Mouse (Mus musculus): ENCODE data around the gene Dnajb12.

DNA sequence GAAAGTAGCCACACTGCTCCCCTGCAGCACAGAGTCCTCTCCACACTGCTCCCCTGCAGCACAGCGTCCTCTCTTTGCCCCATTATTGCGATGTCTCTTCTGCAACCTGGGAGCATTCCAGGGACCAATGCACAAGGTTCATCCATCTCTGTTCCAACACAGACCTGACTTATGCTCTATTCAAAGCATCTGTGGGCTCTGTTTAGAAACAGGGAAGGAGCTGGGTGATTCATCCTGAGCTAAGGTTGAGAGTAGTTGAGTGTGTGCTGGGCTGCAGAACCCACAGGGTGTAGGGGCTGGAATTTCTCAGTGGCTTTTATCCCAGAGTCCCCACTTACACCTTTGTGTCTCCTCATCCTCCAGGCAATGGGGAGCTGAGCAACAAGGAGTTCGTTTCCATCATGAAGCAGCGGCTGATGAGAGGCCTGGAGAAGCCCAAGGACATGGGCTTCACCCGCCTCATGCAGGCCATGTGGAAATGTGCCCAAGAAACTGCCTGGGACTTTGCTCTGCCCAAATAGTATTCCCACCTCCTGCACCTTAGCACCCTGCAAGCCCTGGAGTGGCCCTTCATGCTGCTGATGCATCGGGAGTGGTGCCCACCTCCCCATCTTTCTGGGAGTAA is 16.4 kb upstream of the Dnajb12 start:
- TF ChIP-seq CTCF (IDR thresholded peaks at IDR 0.05; ENCODE audit: low read depth, low read length) (no peak), POLR2A (IDR thresholded peaks at IDR 0.05; ENCODE audit: borderline replicate concordance, low read depth, low read length) (no peak)
